12 mouse cellular contexts compared by ENCODE assay signal in genomic region chr9:43754768-43755197, GRCm38 (mm10). TPM values are rescaled to one million over a fixed set of nuclear protein-coding genes. Genes with fewer than 3 reads are reported as not detected.
DNase-seq lines count a peak whose midpoint lies in the region; ATAC-seq lines count a peak whose summit lies in the region.
"Had no signal": no experiment of that assay in that cellular context is flagged by ENCODE, and none has a peak within 500 bp of the region (broad histone marks: within the 10 kb centered on the region; RNA-seq: fewer than 3 reads in every experiment).

No protein-coding gene starts in this region.

- H3K27ac ChIP-seq in heart, embryonic 13.5 days (replicated peaks) = 0 out of 2 replicates have a peak overlapping the region, but pooled peaks have one; percentile 12
- peak overlapping the region; percentile 22; the same call in 1 of the 2 replicates for H3K27ac ChIP-seq in midbrain, embryonic 12.5 days (replicated peaks)
- H3K27ac ChIP-seq in midbrain, embryonic 14.5 days (replicated peaks; ENCODE audit: low read depth, low read length) = no peak overlapping the region
- H3K27ac ChIP-seq in hindbrain, embryonic 13.5 days = peak overlapping the region; percentile 86
- peak overlapping the region; percentile 82 for H3K27ac ChIP-seq in neural tube, embryonic 14.5 days (ENCODE audit: low read depth, low read length)
- H3K27ac ChIP-seq: embryonic facial prominence, embryonic 15.5 days; macrophage had no signal

- 0 out of 2 replicates have a peak, but pooled peaks cover 6% of the 10 kb centered on the region for H3K27me3 ChIP-seq in heart, embryonic 13.5 days (replicated peaks)
- no peaks in the 10 kb centered on the region for H3K27me3 ChIP-seq in midbrain, embryonic 12.5 days
- H3K27me3 ChIP-seq in midbrain, embryonic 14.5 days (ENCODE audit: control insufficient read depth, insufficient read depth, low read length) = no peaks in the 10 kb centered on the region
- no peaks in the 10 kb centered on the region for H3K27me3 ChIP-seq in hindbrain, embryonic 13.5 days
- H3K27me3 ChIP-seq in neural tube, embryonic 14.5 days (ENCODE audit: control insufficient read depth, insufficient read depth, low read length) = no peaks in the 10 kb centered on the region
- H3K27me3 ChIP-seq: embryonic facial prominence, embryonic 15.5 days; liver, embryonic 15.5 days had no signal

- H3K4me1 ChIP-seq in heart, embryonic 13.5 days = peaks cover 48% of the 10 kb centered on the region
- peaks cover 82% of the 10 kb centered on the region for H3K4me1 ChIP-seq in midbrain, embryonic 12.5 days
- H3K4me1 ChIP-seq in midbrain, embryonic 14.5 days (ENCODE audit: control insufficient read depth, insufficient read depth, low read length) = peaks cover 63% of the 10 kb centered on the region
- H3K4me1 ChIP-seq in hindbrain, embryonic 13.5 days (replicated peaks) = peaks cover 99% of the 10 kb centered on the region
- peaks cover 43% of the 10 kb centered on the region for H3K4me1 ChIP-seq in neural tube, embryonic 14.5 days (ENCODE audit: control insufficient read depth, insufficient read depth, low read length)

- H3K9me3 ChIP-seq in heart, embryonic 13.5 days = no peaks in the 10 kb centered on the region
- H3K9me3 ChIP-seq in midbrain, embryonic 12.5 days = no peaks in the 10 kb centered on the region
- H3K9me3 ChIP-seq in midbrain, embryonic 14.5 days (ENCODE audit: control insufficient read depth, low read length) = no peaks in the 10 kb centered on the region
- H3K9me3 ChIP-seq in hindbrain, embryonic 13.5 days = no peaks in the 10 kb centered on the region
- no peaks in the 10 kb centered on the region for H3K9me3 ChIP-seq in neural tube, embryonic 14.5 days (ENCODE audit: control insufficient read depth, low read length)
- H3K9me3 ChIP-seq: embryonic facial prominence, embryonic 15.5 days; liver, embryonic 15.5 days had no signal

- peak overlapping the region; percentile 47; the same call in 1 of the 2 replicates for H3K9ac ChIP-seq in heart, embryonic 13.5 days
- H3K9ac ChIP-seq in midbrain, embryonic 12.5 days (replicated peaks) = no peak overlapping the region
- no peak overlapping the region for H3K9ac ChIP-seq in midbrain, embryonic 14.5 days (replicated peaks; ENCODE audit: low read length)
- H3K9ac ChIP-seq in hindbrain, embryonic 13.5 days = peak overlapping the region; percentile 58; the same call in 1 of the 2 replicates
- peak overlapping the region; percentile 33; the same call in 1 of the 2 replicates for H3K9ac ChIP-seq in neural tube, embryonic 14.5 days (replicated peaks; ENCODE audit: low read depth, low read length)
- H3K9ac ChIP-seq: embryonic facial prominence, embryonic 15.5 days; liver, embryonic 15.5 days had no signal

- 0 out of 2 replicates have a peak overlapping the region, but pooled peaks have one; percentile 3 for H3K4me3 ChIP-seq in heart, embryonic 13.5 days
- no peak overlapping the region for H3K4me3 ChIP-seq in midbrain, embryonic 12.5 days
- no peak overlapping the region for H3K4me3 ChIP-seq in midbrain, embryonic 14.5 days (replicated peaks; ENCODE audit: low read depth, low read length)
- 0 out of 2 replicates have a peak overlapping the region, but pooled peaks have one; percentile 2 for H3K4me3 ChIP-seq in hindbrain, embryonic 13.5 days
- no peak overlapping the region for H3K4me3 ChIP-seq in neural tube, embryonic 14.5 days (ENCODE audit: low read depth, low read length)
- H3K4me3 ChIP-seq: embryonic facial prominence, embryonic 15.5 days; liver, embryonic 15.5 days had no signal

- H3K36me3 ChIP-seq in heart, embryonic 13.5 days = no peaks in the 10 kb centered on the region
- H3K36me3 ChIP-seq in midbrain, embryonic 12.5 days = peaks cover 4% of the 10 kb centered on the region; the same call in 1 of the 2 replicates
- H3K36me3 ChIP-seq in midbrain, embryonic 14.5 days (ENCODE audit: control insufficient read depth, insufficient read depth, low read length) = no peaks in the 10 kb centered on the region
- no peaks in the 10 kb centered on the region; the same call in 1 of the 2 replicates for H3K36me3 ChIP-seq in hindbrain, embryonic 13.5 days
- H3K36me3 ChIP-seq in neural tube, embryonic 14.5 days (ENCODE audit: control insufficient read depth, insufficient read depth, low read length) = no peaks in the 10 kb centered on the region
- H3K36me3 ChIP-seq: embryonic facial prominence, embryonic 15.5 days; liver, embryonic 15.5 days had no signal

- 32% methylated on average over 9 of the region's 9 CpGs for WGBS in heart, embryonic 13.5 days
- 65% methylated on average over 9 of the region's 9 CpGs for WGBS in midbrain, embryonic 12.5 days
- WGBS in midbrain, embryonic 14.5 days = 56% methylated on average over 9 of the region's 9 CpGs
- WGBS in hindbrain, embryonic 13.5 days = 25% methylated on average over 9 of the region's 9 CpGs
- WGBS in neural tube, embryonic 14.5 days = 16% methylated on average over 9 of the region's 9 CpGs

- peak overlapping the region; percentile 28 for H3K4me2 ChIP-seq in heart, embryonic 13.5 days
- no peak overlapping the region for H3K4me2 ChIP-seq in midbrain, embryonic 12.5 days (replicated peaks)
- H3K4me2 ChIP-seq in midbrain, embryonic 14.5 days (ENCODE audit: low read length) = no peak overlapping the region
- H3K4me2 ChIP-seq in hindbrain, embryonic 13.5 days = peak overlapping the region; percentile 37
- H3K4me2 ChIP-seq in neural tube, embryonic 14.5 days (ENCODE audit: low read depth, low read length) = peak overlapping the region; percentile 39
- H3K4me2 ChIP-seq: embryonic facial prominence, embryonic 15.5 days; liver, embryonic 15.5 days had no signal

- ATAC-seq in heart, embryonic 13.5 days (ENCODE audit: extremely low read depth, insufficient number of reproducible peaks, low FRiP score, low TSS enrichment) = no peak
- no peak for ATAC-seq in midbrain, embryonic 12.5 days (ENCODE audit: low FRiP score, low read depth)
- ATAC-seq in midbrain, embryonic 14.5 days (ENCODE audit: low FRiP score, low TSS enrichment) = no peak
- peak; percentile 61 for ATAC-seq in hindbrain, embryonic 13.5 days (ENCODE audit: low FRiP score)
- peak; percentile 49 for ATAC-seq in neural tube, embryonic 14.5 days (ENCODE audit: low read depth)
- ATAC-seq: intestine, postnatal 0 days had no signal

- DNase-seq in heart, adult 9 months (ENCODE audit: low spot score in 2 of 2) = no peak
- no peak for DNase-seq in midbrain, embryonic 14.5 days
- DNase-seq in cerebellum, adult 9-10 months = no peak
- DNase-seq: cerebellum, postnatal 10 days had no signal

RNA-seq across cellular contexts. Expression of gene Nectin1, which starts 11.0 kb away (rescaled TPM):
- 1.5 TPM in 2 replicates for polyA plus RNA-seq in heart, embryonic 13.5 days (2015; fragmentation: Nextera tagmentation; extraction: Ambion mirVana)
- 9.7 and 12.5 TPM in 2 replicates for polyA plus RNA-seq in midbrain, embryonic 12.5 days (2016; fragmentation: Nextera tagmentation; extraction: Ambion mirVana)
- 16.7 and 21.0 TPM in 2 replicates for polyA plus RNA-seq in midbrain, embryonic 14.5 days (2014; fragmentation: Nextera tagmentation; extraction: Ambion mirVana)
- polyA plus RNA-seq in hindbrain, embryonic 13.5 days (2015; fragmentation: Nextera tagmentation; extraction: Ambion mirVana) = 13.6 and 13.8 TPM in 2 replicates
- polyA plus RNA-seq in neural tube, embryonic 14.5 days (2014; fragmentation: Nextera tagmentation; extraction: Ambion mirVana) = 14.9 and 21.1 TPM in 2 replicates

Comparison
In these comparisons a context has a peak if more than half of its experiments do, and no peak if none do; other contexts are left out.
1. ATAC-seq: peak in hindbrain, embryonic 13.5 days (single experiment) and neural tube, embryonic 14.5 days (single experiment); none in heart, embryonic 13.5 days (single experiment), midbrain, embryonic 12.5 days (single experiment) and midbrain, embryonic 14.5 days (single experiment).
2. H3K4me2 ChIP-seq: peak in heart, embryonic 13.5 days (single experiment), hindbrain, embryonic 13.5 days (single experiment) and neural tube, embryonic 14.5 days (single experiment); none in midbrain, embryonic 12.5 days (single experiment) and midbrain, embryonic 14.5 days (single experiment).
3. H3K4me3 ChIP-seq: peak in heart, embryonic 13.5 days (single experiment) and hindbrain, embryonic 13.5 days (single experiment); none in midbrain, embryonic 12.5 days (single experiment), midbrain, embryonic 14.5 days (single experiment) and neural tube, embryonic 14.5 days (single experiment).
4. H3K9ac ChIP-seq: peak in heart, embryonic 13.5 days (single experiment), hindbrain, embryonic 13.5 days (single experiment) and neural tube, embryonic 14.5 days (single experiment); none in midbrain, embryonic 12.5 days (single experiment) and midbrain, embryonic 14.5 days (single experiment).